Mouse (Mus musculus): ENCODE measurements around the gene Zfp871. TPM values are rescaled to one million over a fixed set of nuclear protein-coding genes. Genes with fewer than 3 reads are reported as not detected.

Gene Zfp871
- polyA plus RNA-seq, 1 experiment from 2014 or later: 39.8 TPM

Other genes starting within 250 kb of the Zfp871 start
- not detected in 2 replicates for gene Cyp4f37, start 167.0 kb downstream of the Zfp871 start, polyA plus RNA-seq (2014; fragmentation: Nextera tagmentation; extraction: Ambion mirVana)
- gene Cyp4f40, start 129.4 kb downstream of the Zfp871 start, polyA plus RNA-seq (2014; fragmentation: Nextera tagmentation; extraction: Ambion mirVana): not detected in 2 replicates
- 0.71 and 0.75 TPM in 2 replicates for gene Cyp4f15, start 102.7 kb downstream of the Zfp871 start, polyA plus RNA-seq (2014; fragmentation: Nextera tagmentation; extraction: Ambion mirVana)
- gene Zfp811, start 21.6 kb upstream of the Zfp871 start, polyA plus RNA-seq (2014; fragmentation: Nextera tagmentation; extraction: Ambion mirVana): 2.8 and 3.5 TPM in 2 replicates
- gene Zfp799, start 42.0 kb upstream of the Zfp871 start, polyA plus RNA-seq (2014; fragmentation: Nextera tagmentation; extraction: Ambion mirVana): 14.5 and 15.4 TPM in 2 replicates
- gene Zfp870, start 103.4 kb upstream of the Zfp871 start, polyA plus RNA-seq (2014; fragmentation: Nextera tagmentation; extraction: Ambion mirVana): 8.7 and 8.9 TPM in 2 replicates
- gene Cyp4f14, start 129.1 kb upstream of the Zfp871 start, polyA plus RNA-seq (2014; fragmentation: Nextera tagmentation; extraction: Ambion mirVana): not detected in 2 replicates
- 11.6 and 12.8 TPM in 2 replicates for gene Cyp4f13, start 159.1 kb upstream of the Zfp871 start, polyA plus RNA-seq (2014; fragmentation: Nextera tagmentation; extraction: Ambion mirVana)
- 9.0 and 11.3 TPM in 2 replicates for gene Zfp472, start 177.5 kb upstream of the Zfp871 start, polyA plus RNA-seq (2014; fragmentation: Nextera tagmentation; extraction: Ambion mirVana)
- gene Zfp952, start 204.8 kb upstream of the Zfp871 start, polyA plus RNA-seq (2014; fragmentation: Nextera tagmentation; extraction: Ambion mirVana): 9.4 and 10.7 TPM in 2 replicates
- 8.6 and 12.8 TPM in 2 replicates for gene Zfp763, start 245.1 kb upstream of the Zfp871 start, polyA plus RNA-seq (2014; fragmentation: Nextera tagmentation; extraction: Ambion mirVana)